Mouse (Mus musculus) hindbrain, embryonic 16.5 days (tissue): ENCODE data around the gene Isg20l2. TPM values are rescaled to one million over a fixed set of nuclear protein-coding genes. Genes with fewer than 3 reads are reported as not detected.

Source experiments
- ATAC-seq: fragments of 200-750 bp; cut with Nextera tagmentation; 2 replicates; pipeline ENCODE4 v1.8.0; 2017; ENCODE audit warnings: moderate TSS enrichment, moderate library complexity
- H3K27ac ChIP-seq: fragments of 300-500 bp; sonication (generic); 2 replicates; pipeline ENCODE4 v1.5.1; 2014; ENCODE audit warnings: low read depth, mild to moderate bottlenecking, control low read depth, low read length, moderate library complexity
- H3K27me3 ChIP-seq: fragments of 300-500 bp; sonication (generic); replicated peaks from 2 replicates; pipeline ENCODE4 v1.6.1; 2014; ENCODE audit warnings: low read length; ENCODE audit not compliant: control insufficient read depth, insufficient read depth
- H3K36me3 ChIP-seq: fragments of 300-500 bp; sonication (generic); 2 replicates; pipeline ENCODE4 v1.6.1; 2014; ENCODE audit warnings: mild to moderate bottlenecking, low read length, moderate library complexity, mixed read lengths; ENCODE audit not compliant: control insufficient read depth, insufficient read depth
- H3K4me1 ChIP-seq: fragments of 300-500 bp; sonication (generic); 2 replicates; pipeline ENCODE4 v1.6.1; 2014; ENCODE audit warnings: low read depth, low read length; ENCODE audit not compliant: control insufficient read depth, insufficient read depth
- H3K4me2 ChIP-seq: fragments of 300-500 bp; sonication (generic); 2 replicates; pipeline ENCODE4 v1.6.1; 2014; ENCODE audit warnings: mild to moderate bottlenecking, low read length, control low read depth, moderate library complexity
- H3K4me3 ChIP-seq: fragments of 300-500 bp; sonication (generic); 2 replicates; pipeline ENCODE4 v1.5.1; 2014; ENCODE audit warnings: mild to moderate bottlenecking, low read length, control low read depth, moderate library complexity
- H3K9ac ChIP-seq: fragments of 300-500 bp; sonication (generic); 2 replicates; pipeline ENCODE4 v1.6.1; 2014; ENCODE audit warnings: low read depth, mild to moderate bottlenecking, control low read depth, low read length, moderate library complexity
- H3K9me3 ChIP-seq: fragments of 300-500 bp; sonication (generic); 2 replicates; pipeline ENCODE4 v1.6.1; 2014; ENCODE audit warnings: mild to moderate bottlenecking, low read length, moderate library complexity; ENCODE audit not compliant: control insufficient read depth
- WGBS: fragments of 180-500 bp; shearing (Covaris S2); extraction: QIAGEN DNeasy Blood & Tissue Kit; methylation state at CpG from one replicate; pipeline ENCODE4 v1.1.7; 2014; 5-methylcytosine and 5-hydroxymethylcytosine counted together
- polyA plus RNA-seq: library from polyadenylated mRNA; unstranded; fragments of >200 nt; fragmentation: Nextera tagmentation; extraction: Ambion mirVana; gene quantifications from 2 replicates; pipeline ENCODE4 v1.2.1, GENCODE M21; 2015

Gene Isg20l2
- polyA plus RNA-seq, 1 experiment from 2014 or later: 22.7 TPM

- no peak overlapping the region for H3K27ac ChIP-seq
- peaks cover 32% of the 10 kb centered on the region for H3K4me1 ChIP-seq
- WGBS: 15% methylated on average over 1 of the region's 1 CpGs
- H3K4me2 ChIP-seq: peak overlapping the region; percentile 96
- H3K9ac ChIP-seq: peak overlapping the region; percentile 90
- ATAC-seq: no peak
- no peaks in the 10 kb centered on the region for H3K9me3 ChIP-seq
- peak overlapping the region; percentile 95 for H3K4me3 ChIP-seq
- H3K27me3 ChIP-seq: no peaks in the 10 kb centered on the region
- no peaks in the 10 kb centered on the region for H3K36me3 ChIP-seq
Observed at GRCm38 (mm10) chr3:87907906-87908305, 22.2 kb upstream of the Isg20l2 start.

DNA sequence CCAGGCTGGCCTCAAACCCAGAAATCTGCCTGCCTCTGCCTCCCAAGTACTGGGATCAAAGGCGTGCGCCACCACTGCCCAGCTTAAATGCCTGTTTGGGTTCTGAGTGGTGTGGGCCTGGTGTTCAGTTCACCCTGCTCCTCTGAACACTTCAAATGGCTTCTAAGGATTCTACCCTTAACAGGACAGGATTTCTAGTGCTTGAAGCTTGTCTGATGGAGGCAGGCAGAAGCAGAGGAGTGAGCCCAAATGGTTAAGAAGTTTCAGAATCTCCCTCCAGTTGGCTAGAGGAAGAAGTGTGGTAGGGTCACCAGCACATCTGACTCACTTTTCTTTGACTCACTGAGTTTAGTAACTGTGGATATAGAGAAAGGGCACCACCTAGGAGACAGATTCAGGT lies 20.7 kb upstream of the Isg20l2 start:
- peaks cover 32% of the 10 kb centered on the region for H3K4me1 ChIP-seq
- WGBS: 88% methylated on average over 2 of the region's 2 CpGs

DNA sequence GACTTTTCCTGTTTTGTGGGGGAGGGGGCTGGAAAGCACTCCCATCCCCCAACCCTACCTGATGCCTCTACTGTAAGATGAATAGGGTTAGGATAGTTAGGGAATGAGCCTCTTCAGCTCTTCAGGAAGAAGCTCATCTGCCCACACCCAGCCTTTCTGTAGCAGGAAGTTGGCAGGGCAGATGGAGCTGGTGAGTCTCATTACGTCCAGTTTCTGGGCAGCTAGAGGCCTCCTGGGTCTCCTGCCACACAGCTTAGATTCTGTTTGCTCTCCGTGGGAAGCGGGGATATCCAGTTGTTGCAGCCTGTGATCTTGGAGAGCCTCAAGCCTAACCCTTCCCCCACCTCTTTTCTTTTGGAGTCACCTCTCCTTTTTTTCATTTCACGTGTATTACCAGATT lies 20.2 kb upstream of the Isg20l2 start:
- Histone ChIP-seq H3K4me3 (peak overlapping the region; percentile 33), H3K4me2 (peak overlapping the region; percentile 62), H3K36me3 (peaks cover 7% of the 10 kb centered on the region; the same call in 1 of the 2 replicates), H3K9ac (peak overlapping the region; percentile 57), H3K27ac (peak overlapping the region; percentile 69), H3K27me3 (no peaks in the 10 kb centered on the region), H3K4me1 (peaks cover 32% of the 10 kb centered on the region), H3K9me3 (no peaks in the 10 kb centered on the region)
- no peak for ATAC-seq
- WGBS: 3% methylated on average over 4 of the region's 4 CpGs

More for the DNA sequence above, 20.7 kb upstream of the Isg20l2 start:
- Histone ChIP-seq H3K9ac (no peak overlapping the region), H3K4me3 (no peak overlapping the region), H3K4me2 (no peak overlapping the region; the same call in 1 of the 2 replicates), H3K9me3 (no peaks in the 10 kb centered on the region), H3K27me3 (no peaks in the 10 kb centered on the region), H3K36me3 (0 out of 2 replicates have a peak, but pooled peaks cover 2% of the 10 kb centered on the region), H3K27ac (no peak overlapping the region)
- ATAC-seq: no peak

DNA sequence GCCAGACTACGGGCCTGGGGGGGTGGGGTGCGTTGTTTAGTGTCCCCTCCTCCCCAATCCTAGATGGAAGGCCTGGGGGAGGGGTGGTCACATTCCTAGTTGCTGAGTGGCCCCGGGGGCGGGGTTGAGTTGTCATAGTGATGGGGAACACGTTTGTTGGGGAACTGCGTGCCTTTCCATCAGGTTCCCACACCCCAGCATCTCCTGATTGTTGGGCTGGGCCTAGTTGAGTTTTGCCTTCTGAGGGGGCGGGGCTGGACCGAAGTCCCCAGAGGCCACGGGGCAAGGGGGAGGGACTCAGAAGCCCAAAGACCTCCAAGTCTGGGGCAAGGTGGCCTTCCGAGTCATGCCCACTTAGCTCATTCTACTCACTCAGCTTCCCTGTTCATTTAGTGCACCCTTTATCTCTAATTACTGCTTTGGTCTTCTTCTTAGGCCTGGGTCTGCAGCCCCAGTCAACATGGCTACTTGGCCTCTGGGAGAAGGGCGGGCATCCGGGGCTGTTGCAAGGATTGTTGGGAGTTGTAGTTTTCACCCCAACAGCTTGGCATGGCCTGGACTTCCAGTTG lies 19.5 kb upstream of the Isg20l2 start:
- Histone ChIP-seq H3K9me3 (no peaks in the 10 kb centered on the region), H3K27ac (peak overlapping the region; percentile 69), H3K4me2 (peak overlapping the region; percentile 62), H3K36me3 (peaks cover 11% of the 10 kb centered on the region), H3K4me3 (peak overlapping the region; percentile 33), H3K9ac (peak overlapping the region; percentile 57), H3K27me3 (no peaks in the 10 kb centered on the region), H3K4me1 (peaks cover 32% of the 10 kb centered on the region)
- 1% methylated on average over 9 of the region's 12 CpGs for WGBS
- peak; percentile 34; the same call in 1 of the 2 replicates for ATAC-seq

DNA sequence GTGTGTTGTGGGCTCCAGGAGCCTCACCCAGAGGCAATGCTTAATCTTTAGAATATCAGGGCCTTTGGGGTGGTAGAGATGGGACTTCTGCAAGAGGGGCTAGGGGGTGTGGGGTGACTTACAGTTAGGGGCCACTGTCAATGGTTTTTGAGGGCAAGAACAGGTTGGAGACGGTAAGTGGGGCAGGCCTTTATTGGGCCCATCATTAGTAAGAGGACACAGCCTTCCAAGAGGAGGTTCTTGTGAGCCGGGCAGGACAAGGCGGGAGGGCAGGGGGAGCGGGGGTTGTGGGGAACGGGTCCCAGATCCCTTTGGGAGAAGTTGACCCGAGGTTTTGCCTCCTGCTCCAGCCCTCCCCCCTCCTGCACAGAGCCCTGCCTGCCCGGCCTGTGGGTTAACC lies 16.6 kb upstream of the Isg20l2 start:
- Histone ChIP-seq H3K9ac (no peak overlapping the region), H3K9me3 (no peaks in the 10 kb centered on the region), H3K27ac (no peak overlapping the region), H3K4me3 (no peak overlapping the region), H3K27me3 (no peaks in the 10 kb centered on the region), H3K4me1 (peaks cover 18% of the 10 kb centered on the region), H3K4me2 (no peak overlapping the region), H3K36me3 (peaks cover 18% of the 10 kb centered on the region)
- 81% methylated on average over 7 of the region's 7 CpGs for WGBS
- no peak for ATAC-seq

DNA sequence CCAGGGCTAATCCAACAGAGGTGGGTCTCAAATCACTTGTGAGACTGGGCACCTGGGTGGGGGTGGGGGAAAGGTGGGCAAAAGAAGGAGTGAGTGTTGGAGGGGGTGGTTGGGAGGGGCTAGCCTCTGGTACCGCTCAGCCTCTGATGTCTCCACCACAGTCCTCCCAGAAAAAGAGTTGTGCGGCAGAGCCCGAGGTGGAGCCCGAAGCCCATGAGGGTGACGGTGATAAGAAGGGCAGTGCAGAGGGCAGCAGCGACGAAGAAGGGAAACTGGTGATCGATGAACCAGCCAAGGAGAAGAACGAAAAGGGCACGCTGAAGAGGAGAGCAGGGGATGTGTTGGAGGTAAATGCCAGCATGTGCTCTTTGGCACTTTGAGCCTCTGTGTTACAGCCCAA lies 16.2 kb upstream of the Isg20l2 start:
- Histone ChIP-seq H3K9ac (no peak overlapping the region), H3K4me1 (peaks cover 19% of the 10 kb centered on the region), H3K4me2 (no peak overlapping the region), H3K36me3 (peaks cover 18% of the 10 kb centered on the region), H3K27ac (no peak overlapping the region), H3K27me3 (no peaks in the 10 kb centered on the region), H3K9me3 (no peaks in the 10 kb centered on the region), H3K4me3 (no peak overlapping the region)
- ATAC-seq: no peak
- 95% methylated on average over 10 of the region's 10 CpGs for WGBS

DNA sequence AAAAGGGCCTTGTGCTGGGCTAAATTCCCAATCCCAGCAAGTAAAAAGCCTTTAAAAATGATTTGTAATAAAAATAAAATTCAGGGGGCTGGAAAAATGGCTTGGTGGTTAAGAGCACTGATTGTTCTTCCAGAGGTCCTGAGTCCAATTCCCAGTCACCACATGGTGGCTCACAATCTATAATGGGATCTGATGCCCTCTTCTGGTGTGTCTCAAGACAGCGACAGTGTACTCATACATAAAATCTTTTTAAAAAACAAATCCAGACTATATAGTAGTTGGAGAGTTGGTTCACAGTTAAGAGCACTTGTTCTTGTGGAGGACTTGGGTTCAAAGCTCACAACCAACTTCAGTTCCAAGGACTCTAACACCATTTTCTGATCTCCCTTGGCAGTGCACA lies 13.1 kb upstream of the Isg20l2 start:
- Histone ChIP-seq H3K36me3 (peaks cover 18% of the 10 kb centered on the region), H3K27ac (no peak overlapping the region), H3K9me3 (no peaks in the 10 kb centered on the region), H3K4me3 (no peak overlapping the region), H3K4me1 (peaks cover 9% of the 10 kb centered on the region), H3K9ac (no peak overlapping the region), H3K27me3 (no peaks in the 10 kb centered on the region), H3K4me2 (no peak overlapping the region)
- 100% methylated on average over 1 of the region's 1 CpGs for WGBS
- no peak for ATAC-seq

DNA sequence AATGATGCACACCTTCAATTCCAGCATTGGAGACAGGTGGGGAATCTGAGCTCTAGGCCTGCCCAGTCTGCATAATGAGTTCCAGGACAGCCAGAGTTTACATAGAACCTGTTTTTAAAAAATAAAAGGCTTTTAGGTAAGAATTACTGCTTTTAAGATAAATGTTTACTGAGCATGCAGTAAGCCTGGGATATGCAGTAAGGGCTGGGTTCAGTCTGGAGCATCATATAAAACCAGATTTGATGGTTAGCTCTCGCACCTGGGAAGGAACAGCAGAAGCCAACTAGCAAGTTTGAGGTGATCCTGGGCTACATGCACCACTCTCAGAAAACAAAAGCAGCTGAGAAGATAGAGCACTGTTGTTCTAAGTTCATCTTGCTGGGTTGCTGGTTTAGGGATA lies 11.6 kb upstream of the Isg20l2 start:
- no peaks in the 10 kb centered on the region for H3K27me3 ChIP-seq
- no peak overlapping the region for H3K4me2 ChIP-seq
- H3K36me3 ChIP-seq: peaks cover 27% of the 10 kb centered on the region
- H3K4me1 ChIP-seq: peaks cover 9% of the 10 kb centered on the region
- 97% methylated on average over 1 of the region's 1 CpGs for WGBS
- H3K9ac ChIP-seq: no peak overlapping the region
- no peaks in the 10 kb centered on the region for H3K9me3 ChIP-seq
- H3K4me3 ChIP-seq: no peak overlapping the region
- no peak overlapping the region for H3K27ac ChIP-seq
- ATAC-seq: no peak

DNA sequence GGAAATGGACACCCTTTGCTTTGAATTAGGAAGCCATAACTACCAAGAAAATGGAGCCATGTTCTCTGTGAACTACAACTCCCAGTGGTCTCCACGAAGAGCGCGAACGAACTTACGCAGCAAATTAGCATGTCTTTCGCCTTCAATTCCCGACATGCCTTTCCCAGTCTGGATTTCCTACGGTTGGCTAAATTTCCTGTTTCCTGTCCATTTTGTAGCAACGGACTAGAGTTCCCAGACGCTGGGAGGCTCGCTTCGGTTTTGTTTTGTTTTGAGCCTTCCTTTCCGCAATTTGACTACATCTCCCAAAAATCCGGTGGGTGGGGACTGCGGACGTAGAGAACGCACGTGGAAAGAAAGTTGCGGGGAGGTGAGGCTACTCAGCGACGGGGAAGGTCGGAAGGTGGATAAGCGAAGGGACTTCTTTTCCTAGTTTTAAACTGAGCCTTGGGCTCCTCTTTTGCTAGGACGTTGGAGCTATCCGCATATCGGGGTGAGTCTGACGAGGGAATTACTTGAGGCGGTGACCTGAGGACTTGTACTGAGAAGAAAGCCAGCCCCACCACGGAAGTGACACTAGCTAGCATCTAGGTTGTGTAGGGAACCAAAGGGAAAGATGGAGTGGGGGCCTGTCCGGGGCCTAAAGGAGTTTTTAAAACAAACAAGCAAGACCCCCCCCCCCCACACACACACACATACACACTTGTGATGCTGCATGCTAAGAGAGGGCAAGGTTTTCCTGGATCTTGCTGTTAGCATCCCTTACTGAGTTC lies 10.6 kb upstream of the Isg20l2 start, which contains the start of gene Mrpl24:
Mrpl24 (plus strand) TSS at position 171 of the 773 bp plus-strand sequence.
- Histone ChIP-seq H3K27me3 (no peaks in the 10 kb centered on the region), H3K27ac (peak within 1 kb of the TSS; percentile 41), H3K4me1 (peaks cover 9% of the 10 kb centered on the region), H3K36me3 (peaks cover 31% of the 10 kb centered on the region), H3K9me3 (no peaks in the 10 kb centered on the region), H3K9ac (peak within 1 kb of the TSS; percentile 64), H3K4me2 (peak within 1 kb of the TSS; percentile 83), H3K4me3 (peak within 1 kb of the TSS; percentile 62)
- ATAC-seq: peak; percentile 88
- under 1% methylated on average over 30 of the region's 30 CpGs for WGBS
